Mouse (Mus musculus) cerebellum, adult 9-10 months (tissue): ENCODE measurements around the gene Zfp78.
A peak's percentile ranks its signal among the peaks of the same experiment; 100 is the strongest.
"Not testable (repeated sequence)": the region's sequence is repeated elsewhere in the genome, so short reads cannot be mapped to it uniquely, and the experiment has no call there.

Experiments
- DNase-seq: peaks from one replicate; pipeline ENCODE4 v3.0.0; 2022

The Zfp78 gene

DNA sequence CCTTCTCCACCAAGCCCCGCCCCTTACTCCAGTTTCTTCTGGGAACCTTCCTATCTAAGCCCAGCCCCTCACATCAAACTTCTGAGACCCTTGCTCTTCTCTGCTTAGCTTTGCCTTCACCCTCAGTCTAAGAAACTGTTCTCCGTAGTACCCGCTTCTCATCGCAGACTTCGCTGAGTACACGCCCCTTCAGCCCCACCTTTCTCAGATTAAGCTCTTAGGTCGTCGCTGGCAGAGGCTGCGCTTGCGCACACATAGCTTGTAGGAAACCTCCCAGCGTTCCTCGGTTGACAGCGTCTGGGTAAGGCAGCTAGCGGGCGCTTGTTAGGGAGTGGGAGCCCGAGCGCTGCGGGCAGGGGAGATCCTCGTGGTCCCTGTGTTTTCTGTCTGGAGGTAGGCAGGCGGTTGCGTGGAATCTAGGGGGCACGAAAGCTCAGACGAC is at the start of gene Zfp78:
Gene Zfp78 (plus strand): TSS at position 234 of the 442 bp plus-strand sequence.
- no peak for DNase-seq

DNA sequence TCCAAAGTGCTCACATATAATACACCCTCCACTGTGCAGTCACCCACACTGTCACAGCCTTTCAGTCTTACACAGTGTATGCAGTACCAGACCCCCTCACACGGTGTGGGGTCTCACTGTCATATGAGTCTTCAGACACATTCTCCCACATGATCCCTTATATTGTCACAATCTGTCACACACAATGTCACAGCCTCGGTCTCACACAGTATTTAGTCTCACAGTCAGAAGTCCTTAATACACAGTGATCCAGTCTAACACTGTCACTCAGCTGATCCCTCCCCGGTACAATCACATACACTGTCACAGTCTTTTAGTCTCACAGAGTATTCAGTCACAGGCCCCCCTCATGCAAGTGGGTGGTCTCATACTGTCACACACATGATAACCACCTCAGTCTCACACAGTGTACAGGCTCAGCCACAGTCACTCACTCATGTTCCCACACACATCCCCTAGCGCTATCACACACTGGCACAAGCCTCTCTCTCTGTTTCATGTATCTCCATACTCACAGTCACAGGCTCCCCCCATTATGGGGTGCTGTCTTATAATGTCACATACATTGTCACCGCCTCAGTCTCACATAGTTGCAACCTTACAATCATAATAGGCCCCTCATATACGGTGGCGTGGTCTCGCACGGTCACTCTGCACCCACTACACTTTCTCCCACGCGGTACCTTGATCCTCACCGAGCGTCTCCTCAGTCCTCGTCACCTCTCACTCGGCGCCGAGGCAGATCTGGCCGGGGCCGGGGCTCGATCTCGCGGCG is 32.4 kb upstream of the Zfp78 start:
- DNase-seq = no peak

DNA sequence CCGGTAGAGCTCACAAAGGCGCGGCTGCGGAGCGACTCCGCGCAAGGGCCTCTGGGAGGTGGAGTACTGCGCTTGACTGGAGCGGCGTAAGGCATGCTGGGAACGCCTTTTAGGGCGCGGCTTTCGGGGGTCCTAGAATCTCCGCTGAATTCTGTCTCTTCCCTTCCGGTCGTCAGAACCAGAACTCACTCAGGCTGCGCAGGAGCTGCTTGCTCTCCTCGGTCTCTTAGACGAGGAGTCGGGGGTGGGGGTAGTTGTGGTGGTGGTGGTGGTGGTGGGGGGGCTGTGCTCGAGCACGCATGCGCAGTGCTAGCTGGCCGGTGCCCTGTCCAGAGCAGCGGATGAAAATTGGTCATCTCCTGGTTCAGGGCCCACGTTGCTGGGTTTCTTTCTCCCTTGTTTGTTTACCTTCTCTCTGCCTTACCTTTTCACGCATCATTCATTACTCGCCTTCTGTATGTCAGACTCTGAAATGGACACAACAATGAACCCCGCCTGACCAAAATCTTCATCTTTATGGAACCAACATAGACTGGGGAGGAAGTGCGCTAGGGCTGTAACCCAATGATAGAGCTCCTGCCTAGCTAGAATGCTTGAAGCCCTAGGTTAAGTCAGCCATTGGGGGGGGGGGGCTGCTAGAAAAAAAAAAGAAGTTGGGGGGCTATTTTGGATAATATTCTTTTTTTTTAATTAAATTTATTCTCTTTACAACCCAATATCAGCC is 31.7 kb upstream of the Zfp78 start, which contains the start of gene Zfp583:
Gene Zfp583 (minus strand): TSS at position 53 of the 724 bp plus-strand sequence.
- peak; percentile 89 for DNase-seq

DNA sequence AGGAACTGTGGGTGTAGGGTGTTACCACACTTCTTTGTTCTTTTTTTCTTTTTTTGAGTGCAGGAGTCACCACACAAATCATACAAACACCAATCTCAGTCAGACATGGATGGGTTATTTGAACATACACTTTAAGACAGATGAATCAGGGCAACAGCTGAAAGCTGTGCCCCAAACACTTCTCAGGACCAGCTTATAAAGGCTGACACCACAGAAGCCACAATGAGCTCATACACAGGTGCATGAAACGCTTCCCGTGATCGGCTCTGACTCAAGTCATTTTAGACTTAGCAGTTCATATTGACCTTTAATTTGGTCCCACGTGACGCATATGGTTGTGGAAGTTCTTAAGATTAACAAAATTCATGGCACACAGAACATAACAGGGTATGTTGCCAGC is 23.2 kb upstream of the Zfp78 start:
- DNase-seq = no peak

DNA sequence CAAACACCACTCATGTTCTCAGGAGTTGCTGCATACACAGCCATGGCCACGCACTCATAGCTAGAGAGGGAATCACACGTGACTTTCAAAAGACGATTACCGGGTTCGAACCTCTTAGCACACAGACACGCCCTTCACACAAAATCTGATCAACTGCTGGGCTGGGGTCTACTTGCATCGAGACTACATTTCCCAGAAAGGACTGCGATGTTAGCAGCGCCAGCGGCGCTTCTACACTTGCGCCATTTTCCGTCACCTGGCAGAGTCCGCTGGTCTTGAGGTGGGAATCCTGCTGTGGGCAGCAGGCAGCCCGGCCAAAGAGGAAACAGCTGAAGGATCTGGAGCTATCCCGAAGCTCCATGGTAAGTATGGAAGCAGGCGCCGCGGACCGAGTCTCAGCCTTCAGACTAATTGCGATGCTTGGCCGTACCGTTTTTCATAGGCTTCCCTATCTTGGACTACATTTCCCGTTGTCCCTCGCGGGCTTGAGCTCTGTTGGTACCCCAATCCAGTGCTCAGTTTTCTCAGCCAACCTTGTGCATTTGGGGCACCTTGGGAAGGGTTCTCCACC is 19.5 kb upstream of the Zfp78 start, which contains the start of gene Gm3854:
Gene Gm3854 (plus strand): TSS at position 259 of the 571 bp plus-strand sequence.
- peak; percentile 87 for DNase-seq

DNA sequence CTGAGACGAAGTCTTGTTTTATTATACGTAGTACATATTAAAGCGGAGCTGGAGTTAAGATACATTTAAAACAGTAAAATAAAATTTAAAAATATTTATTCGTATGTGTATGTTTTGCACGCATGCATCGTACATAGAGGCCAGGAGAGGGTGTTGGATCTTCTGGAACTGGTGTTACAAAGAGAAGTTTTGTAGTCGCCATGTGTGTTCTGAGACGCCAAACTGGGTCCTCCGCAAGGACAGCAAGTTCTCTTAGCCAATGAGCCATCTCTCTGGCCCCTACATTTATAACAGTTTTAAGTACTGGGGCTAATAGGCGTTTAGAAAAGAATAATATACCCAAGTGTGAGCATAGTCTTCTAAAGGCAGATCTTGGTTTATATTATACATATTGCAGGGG is 19.0 kb upstream of the Zfp78 start:
- DNase-seq = peak; percentile 55

DNA sequence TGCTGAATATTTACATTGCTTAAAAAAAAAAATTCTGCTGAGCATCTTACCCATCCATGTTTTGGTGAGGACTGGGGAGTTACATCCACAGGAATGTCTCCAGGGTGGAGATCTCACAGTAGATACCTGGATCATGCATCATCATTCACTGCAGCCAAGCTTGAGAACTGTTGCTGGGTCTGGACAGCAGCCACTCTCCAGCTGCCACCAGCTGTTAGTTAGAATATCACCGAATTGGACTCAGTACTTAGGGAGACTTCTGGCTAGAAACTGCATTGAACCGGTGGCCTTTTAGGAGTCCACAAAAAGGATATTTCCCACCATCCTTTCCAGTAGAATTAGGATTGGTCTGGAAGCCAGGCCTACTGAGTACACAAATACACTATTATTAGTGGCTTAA is 5.0 kb upstream of the Zfp78 start:
- DNase-seq = no peak

DNA sequence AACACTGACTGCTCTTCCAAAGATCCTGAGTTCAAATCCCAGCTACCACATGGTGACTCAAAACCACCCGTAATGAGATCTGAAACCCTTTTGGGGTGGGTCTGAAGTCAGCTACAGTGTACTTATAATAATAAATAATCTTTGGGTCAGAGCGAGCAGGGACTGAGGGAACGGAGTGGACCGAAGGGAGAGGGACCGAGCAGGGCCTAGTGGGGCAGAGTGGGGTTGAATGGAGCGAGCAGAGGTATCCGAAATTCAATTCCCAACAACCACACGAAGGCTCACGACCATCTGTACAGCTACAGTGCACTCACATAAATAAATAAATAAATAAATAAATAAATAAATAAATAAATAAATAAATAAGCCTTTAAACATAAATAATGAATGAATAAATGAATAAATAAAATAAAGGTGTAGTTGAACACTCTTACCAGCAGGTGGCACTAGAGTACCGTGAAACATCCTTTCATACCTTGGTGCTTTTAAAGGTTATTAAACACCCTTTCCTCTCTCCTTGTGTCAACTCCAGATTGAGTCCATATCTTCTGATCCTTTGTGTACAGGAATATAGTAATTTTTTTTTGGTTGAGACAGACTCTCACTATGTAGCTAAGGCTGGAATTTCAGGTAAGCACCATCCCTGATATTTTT is 4.0 kb upstream of the Zfp78 start:
- DNase-seq = peak; percentile 79

DNA sequence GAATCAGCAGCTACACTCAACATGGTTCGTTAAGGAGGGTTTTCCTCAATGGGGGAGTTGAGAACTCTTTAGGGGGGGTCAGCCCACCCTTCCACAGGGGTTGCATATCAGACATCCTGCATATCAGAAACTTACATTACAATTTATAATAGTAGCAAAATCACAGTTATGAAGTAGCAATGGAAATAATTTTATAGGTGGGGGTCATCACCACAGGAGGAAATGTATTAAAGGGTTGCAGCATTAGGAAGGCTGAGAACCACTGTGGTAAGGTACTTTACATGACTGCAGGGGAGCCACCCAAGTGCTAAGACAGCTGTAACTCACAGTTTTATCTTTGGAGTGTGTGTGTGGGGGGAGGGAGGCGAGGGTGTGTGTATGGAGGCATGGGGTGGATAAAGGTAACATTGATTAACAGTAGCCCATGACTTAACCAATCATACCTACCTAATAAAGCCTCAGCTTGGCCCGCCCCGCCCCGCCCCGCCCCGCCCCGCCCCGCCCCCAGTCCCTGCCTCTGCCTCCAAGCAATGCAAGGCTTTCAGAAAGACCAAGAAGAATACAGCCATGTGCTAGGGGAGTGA is 2.5 kb upstream of the Zfp78 start:
- DNase-seq = peak; percentile 63

DNA sequence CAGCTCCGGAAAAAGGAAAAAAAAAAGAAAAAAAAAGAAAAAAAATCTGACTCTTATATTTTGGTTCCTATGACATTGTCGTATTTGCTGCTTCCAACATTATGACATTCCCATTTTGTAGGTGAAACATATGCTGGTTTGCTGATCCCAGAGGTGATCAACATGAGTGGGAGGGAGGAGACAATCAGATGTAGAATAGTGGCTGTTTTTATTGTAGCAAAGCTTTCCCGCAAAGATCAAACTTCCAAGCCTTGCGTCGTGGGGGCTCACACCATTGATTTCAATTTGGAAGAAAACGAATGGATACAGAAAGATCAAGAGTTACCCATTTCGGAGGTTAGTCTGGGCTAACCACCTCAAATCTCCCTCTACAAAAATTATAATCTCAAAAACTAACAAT is 1.3 kb upstream of the Zfp78 start:
- peak; percentile 75 for DNase-seq

DNA sequence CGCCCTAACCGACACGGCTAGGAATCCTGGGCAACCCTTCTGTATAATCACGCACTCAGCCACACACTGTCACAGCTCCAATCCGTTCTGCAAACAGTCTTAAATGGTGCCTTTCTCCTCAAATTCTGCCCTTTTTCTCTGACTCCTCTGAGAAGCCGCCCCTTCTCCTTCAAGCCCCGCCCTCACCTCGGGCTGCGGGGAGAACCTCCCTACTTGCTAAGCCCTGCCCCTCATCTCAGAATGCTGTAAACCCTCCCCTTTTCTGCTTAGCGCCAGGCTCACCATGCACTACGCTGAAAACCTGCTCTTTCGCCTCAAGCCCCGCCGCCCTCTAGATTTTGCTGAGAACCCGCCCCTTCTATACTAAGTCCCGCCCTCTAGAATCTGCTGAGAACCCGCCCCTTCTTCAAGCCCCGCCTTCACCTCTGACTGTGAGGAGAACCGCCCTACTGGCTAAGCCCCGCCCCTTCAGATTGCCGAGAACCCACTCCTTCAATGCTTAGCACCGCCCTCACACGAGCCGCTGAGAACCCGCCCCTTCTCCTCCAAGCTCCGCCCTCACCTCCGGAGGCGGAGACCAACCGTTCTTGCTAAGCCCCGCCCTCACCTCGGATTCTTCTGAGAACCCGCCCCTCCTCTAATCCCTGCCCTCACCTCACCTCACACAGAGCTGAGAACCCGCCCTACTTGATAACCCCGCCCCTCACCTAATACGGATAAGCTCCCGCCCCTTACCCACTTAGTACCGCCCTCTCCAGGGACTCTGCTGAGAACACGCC is 623 bp upstream of the Zfp78 start:
- DNase-seq = peak; percentile 100

DNA sequence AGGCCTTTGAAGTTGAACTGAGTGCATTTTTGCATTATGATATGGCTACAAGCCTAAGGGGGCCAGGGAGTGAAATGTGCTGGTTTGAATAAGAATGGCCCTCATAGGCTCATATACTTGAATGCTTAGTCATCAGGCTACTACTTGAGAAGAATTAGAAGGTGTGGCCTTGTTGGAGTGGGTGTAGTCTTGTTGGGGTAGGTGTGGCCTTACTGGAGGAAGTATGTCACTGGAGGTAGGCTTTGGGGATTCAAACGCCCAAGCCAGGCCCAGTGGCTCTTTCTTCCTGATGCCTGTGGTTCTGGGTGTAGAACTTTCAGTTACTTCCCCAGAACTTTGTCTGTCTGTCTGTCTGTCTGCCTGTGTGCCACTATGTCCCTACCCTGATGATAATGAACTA is 1.7 kb downstream of the Zfp78 start:
- no peak for DNase-seq

DNA sequence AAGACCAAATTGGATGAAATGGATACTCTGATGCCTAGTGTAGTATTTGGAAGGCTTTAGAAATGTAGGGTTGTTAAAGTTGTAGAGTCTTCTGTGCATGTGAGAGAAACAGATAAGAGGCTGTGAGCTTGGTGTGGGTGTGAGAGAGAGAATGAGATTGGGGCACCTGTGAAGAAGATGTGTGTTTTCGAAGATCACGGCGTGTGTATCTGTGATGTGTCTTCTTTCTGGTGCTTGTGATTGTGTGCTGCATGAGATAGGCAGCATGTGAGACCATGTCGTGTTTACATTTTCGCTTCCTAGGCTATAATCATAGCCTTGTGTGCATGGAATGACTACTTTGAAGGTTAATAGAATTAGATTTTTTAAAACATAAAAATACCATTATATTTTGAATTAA is 4.1 kb downstream of the Zfp78 start:
- DNase-seq = no peak

DNA sequence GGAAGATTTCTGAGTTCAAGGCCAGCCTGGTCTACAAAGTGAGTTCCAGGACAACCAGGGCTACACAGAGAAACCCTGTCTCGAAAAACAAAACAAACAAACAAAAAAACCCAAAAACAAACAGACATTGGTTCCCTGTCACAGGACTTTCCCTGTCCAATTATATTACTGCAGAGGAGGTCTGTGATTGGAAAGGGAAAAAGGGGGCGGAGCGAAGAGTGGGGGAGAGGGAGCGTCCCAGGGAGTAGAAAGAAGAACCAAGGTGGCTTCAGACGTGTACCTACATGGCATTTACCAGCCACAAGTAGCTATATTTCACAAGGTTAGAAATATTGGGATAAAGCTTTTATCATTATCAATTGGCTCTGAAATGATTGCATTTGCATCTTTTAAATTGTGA is 5.1 kb downstream of the Zfp78 start:
- not testable (repeated sequence) for DNase-seq

DNA sequence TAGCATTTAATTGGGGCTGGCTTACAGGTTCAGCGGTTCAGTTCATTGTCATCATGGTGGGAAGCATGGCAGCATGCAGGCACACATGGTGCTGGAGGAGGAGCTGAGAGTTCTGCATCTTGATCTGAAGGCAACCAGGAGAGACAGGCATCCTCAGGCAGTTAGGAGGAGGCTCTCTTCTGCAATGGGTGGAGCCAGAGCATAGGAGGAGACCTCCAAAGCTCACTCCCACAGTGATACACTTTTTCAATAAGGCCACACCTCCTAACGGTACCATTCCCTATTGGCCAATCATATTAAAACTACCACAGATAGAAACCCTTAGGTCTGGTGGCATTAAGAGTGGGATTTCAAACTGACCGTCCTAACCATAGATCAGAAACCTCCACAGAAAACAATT is 6.4 kb downstream of the Zfp78 start:
- no peak for DNase-seq

DNA sequence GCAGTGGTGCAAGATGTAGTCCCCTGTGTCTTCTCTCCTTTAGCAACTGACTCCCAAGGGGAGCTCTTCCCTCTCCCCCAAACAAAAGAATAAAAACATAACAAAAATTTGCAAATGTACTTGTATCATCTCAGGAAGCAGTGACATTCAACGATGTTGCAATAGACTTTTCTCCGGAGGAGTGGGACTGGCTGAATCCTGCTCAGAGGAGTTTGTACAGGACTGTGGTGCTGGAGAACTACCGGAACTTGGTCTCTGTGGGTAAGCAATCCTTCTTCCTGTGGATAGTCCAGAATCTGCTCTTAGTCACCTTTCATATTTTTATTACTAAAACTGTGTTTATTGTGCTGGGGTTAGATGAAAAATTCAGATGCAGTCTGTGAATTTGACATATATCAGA is 9.9 kb downstream of the Zfp78 start:
- no peak for DNase-seq

DNA sequence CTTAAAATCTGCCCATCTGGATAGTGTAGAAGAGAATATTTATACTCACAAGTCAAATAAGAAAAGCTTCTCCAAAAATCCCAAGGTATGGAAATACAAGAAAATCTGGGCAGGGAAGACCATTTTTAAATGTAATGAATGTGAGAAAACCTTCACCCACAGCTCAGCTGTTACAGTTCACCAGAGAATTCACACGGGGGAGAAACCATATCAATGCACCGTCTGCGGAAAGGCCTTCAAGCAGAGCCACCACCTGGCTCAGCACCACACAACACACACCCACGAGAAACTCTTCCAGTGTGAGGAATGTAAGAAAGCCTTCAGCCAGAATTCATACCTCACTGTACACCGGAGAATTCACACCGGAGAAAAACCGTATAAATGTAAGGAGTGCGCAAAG is 15.4 kb downstream of the Zfp78 start:
- no peak for DNase-seq

DNA sequence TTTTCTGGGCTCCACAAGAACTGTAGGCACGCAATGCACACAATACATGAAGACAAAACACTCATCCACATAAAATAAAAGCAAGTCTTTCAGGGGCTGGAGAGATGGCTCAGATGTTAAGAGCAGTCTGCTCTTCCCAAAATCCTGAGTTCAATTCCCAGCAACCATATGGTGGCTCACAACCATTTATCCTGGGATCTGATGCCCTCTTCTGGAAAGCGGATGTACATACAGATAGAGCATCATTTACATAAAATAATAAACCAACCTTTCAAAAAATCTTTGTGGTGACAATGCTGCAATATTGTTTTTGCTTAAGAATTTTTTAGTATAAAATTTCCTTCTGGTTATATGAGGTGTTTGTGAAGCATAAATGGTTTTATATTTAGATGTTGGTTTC is 18.4 kb downstream of the Zfp78 start:
- DNase-seq = no peak

DNA sequence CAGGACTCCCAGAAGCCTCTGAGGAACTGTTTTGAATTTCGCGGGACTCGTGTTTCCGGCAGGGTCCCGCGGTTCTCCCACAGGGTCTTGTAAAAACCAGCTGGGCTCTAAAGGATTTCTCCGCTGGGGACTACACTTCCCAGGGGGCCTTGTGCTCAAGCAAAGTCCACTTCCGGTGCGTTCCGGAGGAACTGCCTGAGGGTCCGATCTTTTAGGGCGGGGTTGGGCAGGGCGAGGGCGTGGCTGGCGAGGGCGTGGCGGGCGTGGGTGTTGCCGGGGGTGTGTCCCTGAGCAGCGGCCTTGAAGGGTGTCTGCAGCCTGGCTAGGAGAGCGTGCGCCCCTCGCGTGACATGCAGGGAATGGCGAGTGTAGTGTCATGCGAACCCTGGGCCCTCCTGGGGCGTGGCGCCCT is 20.0 kb downstream of the Zfp78 start, which contains the start of gene Zfp28:
Gene Zfp28 (plus strand): TSS at position 252 of the 412 bp plus-strand sequence.
- peak; percentile 92 for DNase-seq

DNA sequence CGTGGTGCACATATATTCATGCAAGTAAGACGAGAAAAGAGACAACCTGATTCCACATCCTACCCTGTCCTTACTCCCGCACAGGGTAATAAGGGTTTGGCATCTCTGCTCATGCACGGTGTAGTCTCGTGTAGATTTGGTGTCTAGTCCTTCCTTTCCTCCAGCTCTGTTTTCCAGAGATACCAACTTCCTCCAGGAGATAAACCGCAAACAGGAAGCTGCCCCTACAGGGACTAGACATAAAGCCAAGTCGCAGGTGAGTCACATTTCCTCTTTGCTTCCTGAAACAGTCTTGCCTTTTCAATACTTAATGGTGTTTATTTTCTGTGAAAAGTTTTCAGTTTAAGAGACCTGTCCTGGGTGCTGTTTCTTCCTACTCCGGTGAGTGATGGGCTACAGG is 20.9 kb downstream of the Zfp78 start:
- peak; percentile 42 for DNase-seq

DNA sequence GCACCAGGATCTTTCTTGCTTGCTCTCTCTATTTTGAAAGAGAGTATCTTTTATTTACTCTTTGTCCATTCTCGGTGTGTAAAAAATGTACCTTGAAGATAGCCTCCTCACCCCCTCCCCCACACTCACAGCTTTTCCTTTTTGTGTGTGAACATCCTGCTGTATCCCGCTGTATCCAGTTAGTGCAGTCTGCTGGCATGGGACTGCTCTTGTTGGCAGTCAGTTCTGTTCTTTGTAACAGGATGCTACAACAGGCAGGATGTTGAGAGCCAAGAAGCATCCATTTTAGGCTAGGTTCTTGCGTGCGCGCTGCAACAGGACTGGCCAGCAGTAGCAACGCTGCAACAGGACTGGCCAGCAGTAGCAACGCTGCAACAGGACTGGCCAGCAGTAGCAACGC is 23.9 kb downstream of the Zfp78 start:
- no peak for DNase-seq

DNA sequence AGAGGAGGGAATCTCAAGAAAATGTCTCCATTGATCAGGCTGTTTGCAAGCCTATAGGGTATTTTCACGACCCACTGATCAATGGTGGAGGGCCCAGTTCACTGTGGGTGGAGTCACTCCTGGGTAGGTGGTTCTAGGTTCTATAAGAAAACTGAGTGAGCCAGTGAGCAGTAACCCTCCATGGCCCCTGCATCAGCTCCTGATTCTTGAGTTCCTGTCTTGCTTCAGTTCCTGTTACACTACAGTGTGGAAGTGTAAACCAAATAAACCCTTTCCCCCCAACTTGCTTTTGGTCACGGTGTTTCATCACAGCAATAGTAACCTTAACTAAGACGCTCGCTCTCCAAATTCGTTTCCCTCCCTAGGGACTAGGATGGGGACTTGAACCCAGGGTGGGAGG is 25.9 kb downstream of the Zfp78 start:
- DNase-seq = no peak
